In genomic region chr6:147042291-147043290, GRCm38 (mm10) we compare ENCODE assay signal across 8 mouse cellular contexts. TPM values are rescaled to one million over a fixed set of nuclear protein-coding genes. Genes with fewer than 3 reads are reported as not detected.
DNase-seq lines count a peak whose midpoint lies in the region; ATAC-seq lines count a peak whose summit lies in the region.

Gene Mrps35, plus strand, starts transcription at chr6:147042764.

- peak within 1 kb of the TSS; percentile 89 for H3K27ac ChIP-seq in hindbrain, embryonic 16.5 days (ENCODE audit: low read depth, low read length)

- H3K4me1 ChIP-seq in hindbrain, embryonic 16.5 days (ENCODE audit: control insufficient read depth, insufficient read depth, low read depth, low read length), result peaks cover 8% of the 10 kb centered on the region

- no peaks in the 10 kb centered on the region for H3K9me3 ChIP-seq in hindbrain, embryonic 16.5 days (ENCODE audit: control insufficient read depth, low read length)

- peak within 1 kb of the TSS; percentile 75 for H3K4me2 ChIP-seq in hindbrain, embryonic 16.5 days (ENCODE audit: low read length)

- WGBS in hindbrain, embryonic 16.5 days, result 4% methylated on average over 60 of the region's 66 CpGs

- H3K27me3 ChIP-seq in hindbrain, embryonic 16.5 days (replicated peaks; ENCODE audit: control insufficient read depth, insufficient read depth, low read length), result no peaks in the 10 kb centered on the region

- peak; percentile 100 for ATAC-seq in hindbrain, embryonic 16.5 days

- no peaks in the 10 kb centered on the region for H3K36me3 ChIP-seq in hindbrain, embryonic 16.5 days (ENCODE audit: control insufficient read depth, insufficient read depth, low read length)

- H3K4me3 ChIP-seq in hindbrain, embryonic 16.5 days (ENCODE audit: low read length), result peak within 1 kb of the TSS; percentile 91

- H3K9ac ChIP-seq in hindbrain, embryonic 16.5 days (ENCODE audit: low read depth, low read length), result peak within 1 kb of the TSS; percentile 92

- peak; percentile 58 for DNase-seq in WW6 (ENCODE audit: low read depth, low spot score)
- peak; percentile 92 to 93 for DNase-seq in cerebellum, postnatal 36 days
- DNase-seq in gastrocnemius, adult 18-20 months (ENCODE audit: low spot score), result peak; percentile 87
- DNase-seq in left cerebral cortex, adult 11 months (ENCODE audit: low spot score), result peak; percentile 81
- peak; percentile 94 for DNase-seq in lung, postnatal 36 days
- DNase-seq in retina, embryonic 14.5 days (ENCODE audit: low spot score), result peak; percentile 92
- DNase-seq in thymus, postnatal 36 days, result peak; percentile 87

RNA-seq across cellular contexts. Expression of gene Mrps35, which starts in this region (rescaled TPM):
- total RNA-seq in gastrocnemius, adult 18-20 months (2021), result 10 to 100 TPM; 41.8 to 44.5 TPM
- 76.1 and 81.6 TPM in 2 replicates for polyA plus RNA-seq in hindbrain, embryonic 16.5 days (2015; fragmentation: Nextera tagmentation; extraction: Ambion mirVana)

Comparison
In these comparisons a context has a peak if more than half of its experiments do, and no peak if none do; other contexts are left out.
1. Peak in every context shown above with its lines: DNase-seq, ATAC-seq, H3K4me3 ChIP-seq and H3K27ac ChIP-seq.